Mouse (Mus musculus) bone marrow macrophage, adult 2 months (primary cell): ENCODE results near the gene Bdh1.
A peak's percentile ranks its signal among the peaks of the same experiment; 100 is the strongest.

Experiments used
- CTCF ChIP-seq: IDR thresholded peaks from 2 replicates; pipeline ENCODE4 v1.5.1; 2012; ENCODE audit warnings: low read depth, mild to moderate bottlenecking, low read length, moderate library complexity
- POLR2A ChIP-seq: IDR thresholded peaks from 2 replicates; pipeline ENCODE4 v1.6.1; 2012; ENCODE audit warnings: mild to moderate bottlenecking, low read depth, low read length, borderline replicate concordance

- TF ChIP-seq CTCF, result peak; percentile 95
- TF ChIP-seq POLR2A, result no peak
Observed at GRCm38 (mm10) chr16:31458229-31458918, 36.3 kb downstream of the Bdh1 start.
